Mouse (Mus musculus): ENCODE results near the gene Gnb2. TPM values are rescaled to one million over a fixed set of nuclear protein-coding genes. Genes with fewer than 3 reads are reported as not detected.

The Gnb2 gene
- polyA plus RNA-seq, 1 experiment from 2014 or later = 510 TPM

- Histone ChIP-seq H3K4me1 (replicated peaks) (no peaks in the 10 kb centered on the region), H3K27me3 (no peaks in the 10 kb centered on the region; the same call in 1 of the 2 replicates), H3K4me3 (no peak overlapping the region), H3K9ac (no peak overlapping the region), H3K36me3 (peaks cover 40% of the 10 kb centered on the region), H3K9me3 (no peaks in the 10 kb centered on the region), H3K4me2 (no peak overlapping the region), H3K27ac (replicated peaks) (no peak overlapping the region)
- WGBS = 79% methylated on average over 10 of the region's 10 CpGs
- ATAC-seq (ENCODE audit: low read depth) = no peak
Observed at GRCm38 (mm10) chr5:137562965-137563364, 29.7 kb upstream of the Gnb2 start.

DNA sequence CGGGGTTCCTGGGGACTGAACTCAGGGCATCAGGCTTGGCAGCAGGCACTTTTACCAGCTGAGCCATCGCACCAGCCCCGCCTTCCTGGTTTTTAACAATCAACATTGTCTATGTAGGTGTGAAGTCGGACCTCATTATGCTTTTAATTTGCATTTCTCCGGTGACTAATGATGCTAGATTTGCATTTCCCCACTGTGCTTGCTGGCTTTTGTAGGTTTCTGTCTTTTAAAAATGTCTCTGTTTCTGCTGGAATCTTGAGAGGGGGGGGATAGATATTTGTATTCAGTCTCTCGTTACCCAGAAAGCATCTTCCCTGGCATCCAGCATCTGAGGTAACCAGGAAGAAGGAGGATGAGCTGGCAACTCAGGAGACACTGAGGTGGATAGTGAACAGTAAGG, 28.2 kb upstream of the Gnb2 start:
- Histone ChIP-seq H3K4me1 (replicated peaks) (no peaks in the 10 kb centered on the region), H3K27me3 (no peaks in the 10 kb centered on the region; the same call in 1 of the 2 replicates), H3K27ac (replicated peaks) (no peak overlapping the region), H3K9ac (no peak overlapping the region), H3K4me3 (no peak overlapping the region), H3K36me3 (peaks cover 28% of the 10 kb centered on the region), H3K4me2 (no peak overlapping the region), H3K9me3 (no peaks in the 10 kb centered on the region)
- 61% methylated on average over 6 of the region's 6 CpGs for WGBS
- ATAC-seq (ENCODE audit: low read depth) = no peak

- peak; percentile 54 for ATAC-seq (ENCODE audit: low read depth)
- Histone ChIP-seq H3K36me3 (no peaks in the 10 kb centered on the region), H3K9ac (peak overlapping the region; percentile 89), H3K27me3 (peaks cover 4% of the 10 kb centered on the region), H3K27ac (replicated peaks) (peak overlapping the region; percentile 83), H3K9me3 (no peaks in the 10 kb centered on the region), H3K4me3 (peak overlapping the region; percentile 68), H3K4me1 (replicated peaks) (peaks cover 27% of the 10 kb centered on the region), H3K4me2 (peak overlapping the region; percentile 69)
- WGBS = 48% methylated on average over 11 of the region's 11 CpGs
Observed at GRCm38 (mm10) chr5:137553898-137554297, 20.6 kb upstream of the Gnb2 start.

DNA sequence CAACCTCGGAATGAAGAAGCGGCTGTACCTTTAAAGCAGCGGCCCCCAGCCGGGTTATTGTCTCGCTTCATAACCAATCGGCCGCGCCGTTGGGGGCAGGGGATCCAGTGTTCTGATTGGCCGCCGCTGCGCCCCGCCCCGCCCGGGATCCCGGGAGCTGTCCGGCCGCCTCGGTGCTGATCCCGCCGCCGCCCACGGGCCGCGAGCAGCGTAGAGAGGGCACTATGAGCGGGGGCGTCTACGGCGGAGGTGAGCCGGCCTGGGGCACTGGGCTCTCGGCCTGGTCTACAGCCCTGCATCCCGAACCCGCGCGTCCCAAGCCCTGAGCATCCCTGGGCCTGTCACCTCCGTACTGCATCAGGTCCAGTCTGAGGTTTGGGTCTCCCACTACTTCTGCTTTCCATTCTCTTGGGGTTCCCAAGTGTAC, 20.1 kb upstream of the Gnb2 start, which contains the start of gene Actl6b:
Gene Actl6b, plus strand, starts transcription at position 107 of the 427 bp plus-strand sequence.
- 1% methylated on average over 35 of the region's 37 CpGs for WGBS
- peak; percentile 95 for ATAC-seq (ENCODE audit: low read depth)
- H3K27me3 ChIP-seq = peaks cover 4% of the 10 kb centered on the region

GRCm38 (mm10) chr5:137553000-137553399, 19.7 kb upstream of the Gnb2 start:
- peak overlapping the region; percentile 68 for H3K4me3 ChIP-seq
- WGBS = 23% methylated on average over 6 of the region's 6 CpGs
- ATAC-seq (ENCODE audit: low read depth) = peak; percentile 75
- peak overlapping the region; percentile 89 for H3K9ac ChIP-seq
- H3K9me3 ChIP-seq = no peaks in the 10 kb centered on the region
- peaks cover 27% of the 10 kb centered on the region for H3K4me1 ChIP-seq (replicated peaks)
- H3K4me2 ChIP-seq = peak overlapping the region; percentile 69
- no peaks in the 10 kb centered on the region for H3K36me3 ChIP-seq
- H3K27ac ChIP-seq (replicated peaks) = peak overlapping the region; percentile 83
- H3K27me3 ChIP-seq = peaks cover 4% of the 10 kb centered on the region; the same call in 1 of the 2 replicates

More for the DNA sequence above, 20.1 kb upstream of the Gnb2 start, which contains the start of gene Actl6b:
- Histone ChIP-seq H3K27ac (replicated peaks) (peak within 1 kb of the TSS; percentile 83), H3K4me1 (replicated peaks) (peaks cover 27% of the 10 kb centered on the region), H3K36me3 (no peaks in the 10 kb centered on the region), H3K4me3 (peak within 1 kb of the TSS; percentile 68), H3K4me2 (peak within 1 kb of the TSS; percentile 69), H3K9ac (peak within 1 kb of the TSS; percentile 89), H3K9me3 (no peaks in the 10 kb centered on the region)

DNA sequence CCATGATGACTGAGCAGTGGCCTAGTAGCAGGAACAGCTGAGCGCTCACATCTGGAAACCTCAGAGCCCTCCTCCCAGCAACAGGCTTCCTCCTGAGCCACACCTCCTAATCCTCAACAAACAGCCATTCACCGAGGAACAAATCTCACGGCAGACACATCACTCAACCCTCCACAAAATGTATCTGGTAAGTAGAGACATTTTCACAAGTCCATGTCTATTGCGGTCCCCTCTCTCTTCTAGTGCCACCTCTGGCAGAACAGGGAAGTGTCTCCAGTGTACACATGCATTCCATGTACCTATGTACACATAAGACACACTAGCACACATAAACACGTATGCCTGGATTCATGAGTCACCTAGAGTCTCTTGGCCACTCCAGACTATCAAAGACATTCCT, 17.8 kb upstream of the Gnb2 start:
- no peak overlapping the region for H3K4me3 ChIP-seq
- H3K9ac ChIP-seq = no peak overlapping the region
- H3K4me2 ChIP-seq = no peak overlapping the region
- H3K27me3 ChIP-seq = peaks cover 4% of the 10 kb centered on the region; the same call in 1 of the 2 replicates
- no peaks in the 10 kb centered on the region for H3K36me3 ChIP-seq
- 81% methylated on average over 5 of the region's 5 CpGs for WGBS
- H3K9me3 ChIP-seq = no peaks in the 10 kb centered on the region
- H3K4me1 ChIP-seq (replicated peaks) = peaks cover 27% of the 10 kb centered on the region
- H3K27ac ChIP-seq (replicated peaks) = no peak overlapping the region
- ATAC-seq (ENCODE audit: low read depth) = no peak

- no peak overlapping the region for H3K4me2 ChIP-seq
- no peak for ATAC-seq (ENCODE audit: low read depth)
- no peaks in the 10 kb centered on the region for H3K36me3 ChIP-seq
- WGBS = 85% methylated on average over 2 of the region's 2 CpGs
- H3K4me3 ChIP-seq = no peak overlapping the region
- peaks cover 7% of the 10 kb centered on the region; the same call in 1 of the 2 replicates for H3K27me3 ChIP-seq
- peaks cover 19% of the 10 kb centered on the region for H3K4me1 ChIP-seq (replicated peaks)
- H3K9ac ChIP-seq = no peak overlapping the region
- no peak overlapping the region for H3K27ac ChIP-seq (replicated peaks)
- H3K9me3 ChIP-seq = no peaks in the 10 kb centered on the region
Observed at GRCm38 (mm10) chr5:137549840-137550239, 16.5 kb upstream of the Gnb2 start.

- peaks cover 2% of the 10 kb centered on the region; the same call in 1 of the 2 replicates for H3K27me3 ChIP-seq
- ATAC-seq (ENCODE audit: low read depth) = no peak
- no peak overlapping the region for H3K27ac ChIP-seq (replicated peaks)
- no peak overlapping the region for H3K9ac ChIP-seq
- H3K4me1 ChIP-seq (replicated peaks) = no peaks in the 10 kb centered on the region
- H3K4me3 ChIP-seq = no peak overlapping the region
- H3K4me2 ChIP-seq = no peak overlapping the region
- H3K9me3 ChIP-seq = no peaks in the 10 kb centered on the region
- no peaks in the 10 kb centered on the region for H3K36me3 ChIP-seq
- WGBS = 80% methylated on average over 4 of the region's 4 CpGs
Observed at GRCm38 (mm10) chr5:137545596-137545995, 12.3 kb upstream of the Gnb2 start.

DNA sequence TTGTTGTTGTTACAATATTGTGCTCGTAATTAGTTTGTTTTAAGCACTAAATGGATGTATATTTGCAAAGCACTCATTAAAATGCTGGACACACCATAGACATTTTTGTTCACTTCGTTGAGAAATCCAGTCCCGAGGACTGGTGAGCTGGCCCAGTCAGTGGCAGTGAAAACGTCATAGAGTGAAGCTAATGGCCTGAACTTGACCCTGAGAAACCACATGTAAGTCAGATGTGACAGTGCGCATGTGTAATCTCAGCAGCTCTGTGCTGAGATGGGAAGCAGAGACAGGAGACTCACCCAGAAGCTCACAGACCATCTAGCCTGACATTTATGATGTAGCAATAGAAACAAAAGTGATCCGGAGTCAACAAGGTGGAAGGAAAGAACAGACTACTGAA, 11.6 kb upstream of the Gnb2 start:
- Histone ChIP-seq H3K9me3 (no peaks in the 10 kb centered on the region), H3K4me3 (no peak overlapping the region), H3K36me3 (no peaks in the 10 kb centered on the region), H3K4me1 (replicated peaks) (no peaks in the 10 kb centered on the region), H3K27ac (replicated peaks) (no peak overlapping the region), H3K27me3 (peaks cover 2% of the 10 kb centered on the region; the same call in 1 of the 2 replicates), H3K9ac (0 out of 2 replicates have a peak overlapping the region, but pooled peaks have one; percentile 5), H3K4me2 (no peak overlapping the region)
- 61% methylated on average over 6 of the region's 6 CpGs for WGBS
- no peak for ATAC-seq (ENCODE audit: low read depth)

- peaks cover 8% of the 10 kb centered on the region for H3K4me1 ChIP-seq (replicated peaks)
- H3K9me3 ChIP-seq = no peaks in the 10 kb centered on the region
- no peak overlapping the region for H3K4me3 ChIP-seq
- no peak for ATAC-seq (ENCODE audit: low read depth)
- no peak overlapping the region for H3K9ac ChIP-seq
- H3K36me3 ChIP-seq = no peaks in the 10 kb centered on the region
- peaks cover 2% of the 10 kb centered on the region; the same call in 1 of the 2 replicates for H3K27me3 ChIP-seq
- no peak overlapping the region for H3K4me2 ChIP-seq
- H3K27ac ChIP-seq (replicated peaks) = no peak overlapping the region
- WGBS = 79% methylated on average over 5 of the region's 5 CpGs
Observed at GRCm38 (mm10) chr5:137541768-137542540, 8.6 kb upstream of the Gnb2 start.

DNA sequence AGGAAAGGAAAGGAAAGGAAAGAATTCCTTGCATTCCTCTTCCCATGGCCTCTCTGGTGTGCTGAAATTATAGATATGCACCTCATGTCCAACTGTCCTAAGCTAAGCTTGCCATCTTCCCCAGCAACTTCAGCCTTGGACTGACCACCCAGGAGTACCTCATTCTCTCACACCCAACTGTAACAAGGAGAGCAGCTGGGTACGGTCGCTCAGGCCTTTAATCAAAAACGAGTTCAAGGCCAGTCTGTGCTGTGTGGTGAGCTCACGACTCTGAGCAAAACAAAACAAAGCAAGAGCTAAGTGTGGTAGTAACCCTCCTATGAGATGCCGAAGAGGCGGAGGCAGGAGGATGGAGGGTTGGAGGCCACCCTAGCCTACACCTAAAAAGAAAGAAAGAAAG, 7.7 kb upstream of the Gnb2 start:
- H3K4me1 ChIP-seq (replicated peaks) = peaks cover 8% of the 10 kb centered on the region
- H3K9ac ChIP-seq = no peak overlapping the region
- no peaks in the 10 kb centered on the region for H3K36me3 ChIP-seq
- no peak overlapping the region for H3K27ac ChIP-seq (replicated peaks)
- no peak for ATAC-seq (ENCODE audit: low read depth)
- 81% methylated on average over 6 of the region's 6 CpGs for WGBS
- no peaks in the 10 kb centered on the region for H3K9me3 ChIP-seq
- peaks cover 2% of the 10 kb centered on the region; the same call in 1 of the 2 replicates for H3K27me3 ChIP-seq
- H3K4me2 ChIP-seq = no peak overlapping the region
- no peak overlapping the region for H3K4me3 ChIP-seq

DNA sequence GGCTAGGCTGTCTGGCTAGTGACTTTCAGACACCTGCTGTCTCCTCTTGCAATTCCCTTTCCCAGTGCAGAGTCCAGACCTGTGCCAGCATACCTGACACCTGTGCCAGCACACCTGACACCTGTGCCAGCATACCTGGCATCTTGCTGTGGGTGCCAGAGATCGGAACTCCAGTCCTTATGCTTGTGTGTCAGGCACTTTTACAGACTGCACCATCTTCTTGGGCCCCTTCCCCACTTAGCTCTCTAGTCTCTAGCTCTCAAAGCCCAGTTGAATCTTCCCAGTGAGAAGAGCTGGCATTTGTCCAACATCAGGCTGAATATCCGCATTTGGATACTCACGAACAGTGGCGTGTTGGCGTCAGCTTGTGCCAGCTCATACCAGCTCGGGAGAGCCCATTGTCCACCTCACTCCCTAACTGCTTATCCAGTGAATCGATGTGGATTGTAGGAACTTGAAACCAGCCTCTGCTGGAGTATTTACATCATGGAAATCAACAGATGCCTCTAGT, 6.0 kb upstream of the Gnb2 start:
- H3K9me3 ChIP-seq = no peaks in the 10 kb centered on the region
- WGBS = 57% methylated on average over 7 of the region's 7 CpGs
- H3K27ac ChIP-seq (replicated peaks) = no peak overlapping the region
- H3K4me2 ChIP-seq = no peak overlapping the region
- no peak overlapping the region for H3K4me3 ChIP-seq
- H3K9ac ChIP-seq = no peak overlapping the region
- H3K4me1 ChIP-seq (replicated peaks) = peaks cover 8% of the 10 kb centered on the region
- no peaks in the 10 kb centered on the region for H3K36me3 ChIP-seq
- ATAC-seq (ENCODE audit: low read depth) = 0 out of 2 replicates have a peak, but pooled peaks have one; percentile 53
- H3K27me3 ChIP-seq = no peaks in the 10 kb centered on the region
